Mouse (Mus musculus) spleen, postnatal 4 days (tissue): Measurements from ENCODE around the gene Gcg.

Experiments
- DNase-seq, 2 experiments: peaks; one replicate each; pipeline ENCODE4 v3.0.0; 2022; ENCODE audit warnings: low spot score in 2 of 2

Gcg gene

DNA sequence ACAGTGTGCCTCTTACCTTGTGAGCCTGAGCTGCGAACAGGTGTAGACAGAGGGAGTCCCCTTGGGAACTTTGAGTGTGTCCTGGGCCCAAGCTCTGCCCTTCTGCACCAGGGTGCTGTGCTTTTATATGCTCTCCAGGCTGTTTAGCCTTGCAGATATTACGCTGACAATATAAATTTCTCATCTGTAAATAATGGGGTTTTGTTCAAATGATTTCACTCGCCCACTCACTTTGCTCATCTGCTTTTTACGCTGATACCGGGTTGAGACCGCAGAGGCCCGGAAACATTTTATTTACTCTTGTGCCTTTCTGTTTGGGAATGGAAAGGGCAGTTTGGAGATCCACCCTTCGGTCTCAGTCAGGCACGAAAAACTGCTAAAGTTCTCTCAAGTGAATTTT, at the start of gene Gcg:
Gene Gcg (minus strand): TSS at position 101 of the 400 bp plus-strand sequence.
- DNase-seq: no peak

- no peak for DNase-seq
These were observed 47.6 kb upstream of the Gcg start for GRCm38 (mm10) chr2:62531065-62531464.

GRCm38 (mm10) chr2:62526399-62526798, 42.9 kb upstream of the Gcg start:
- DNase-seq: no peak

GRCm38 (mm10) chr2:62517790-62518189, 34.3 kb upstream of the Gcg start:
- DNase-seq: no peak

DNA sequence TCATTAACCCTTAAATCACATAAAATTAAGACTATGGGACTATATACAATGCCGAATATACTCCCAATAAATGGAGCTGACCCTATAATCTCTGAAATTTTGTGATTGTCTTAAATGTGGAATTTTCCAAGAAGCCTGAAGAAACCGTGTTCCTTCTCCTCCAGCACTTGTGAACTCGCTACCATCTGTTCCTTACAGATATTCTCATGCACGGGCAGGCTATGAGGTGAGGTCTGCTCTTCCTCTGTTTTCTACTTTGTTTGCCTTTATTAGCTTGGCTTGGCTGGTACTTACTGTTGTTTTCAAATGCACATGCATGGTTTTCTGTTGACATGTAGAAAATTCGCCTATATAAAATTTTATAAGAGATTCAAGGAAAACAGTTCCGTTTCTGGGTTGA, 31.0 kb upstream of the Gcg start:
- DNase-seq: no peak

DNA sequence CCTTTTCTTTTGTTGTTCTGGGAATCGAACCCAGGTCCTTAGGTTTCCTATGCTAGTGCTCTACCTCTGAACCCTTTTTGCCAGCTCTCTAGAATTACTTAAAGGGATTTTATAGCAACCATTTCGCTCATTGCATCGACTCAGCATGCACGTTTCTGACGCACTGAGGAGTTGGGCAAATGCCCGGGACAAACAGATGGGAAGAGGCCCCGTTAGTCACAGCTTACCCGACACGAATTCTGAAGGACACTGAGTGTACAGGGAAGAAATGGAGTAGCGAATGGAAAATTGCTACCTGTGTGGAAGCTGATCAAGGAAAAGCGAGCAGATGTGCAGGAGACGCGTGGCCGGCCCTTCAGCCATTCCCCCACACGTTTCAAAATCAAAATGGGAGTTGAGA, 30.0 kb upstream of the Gcg start:
- no peak for DNase-seq

DNA sequence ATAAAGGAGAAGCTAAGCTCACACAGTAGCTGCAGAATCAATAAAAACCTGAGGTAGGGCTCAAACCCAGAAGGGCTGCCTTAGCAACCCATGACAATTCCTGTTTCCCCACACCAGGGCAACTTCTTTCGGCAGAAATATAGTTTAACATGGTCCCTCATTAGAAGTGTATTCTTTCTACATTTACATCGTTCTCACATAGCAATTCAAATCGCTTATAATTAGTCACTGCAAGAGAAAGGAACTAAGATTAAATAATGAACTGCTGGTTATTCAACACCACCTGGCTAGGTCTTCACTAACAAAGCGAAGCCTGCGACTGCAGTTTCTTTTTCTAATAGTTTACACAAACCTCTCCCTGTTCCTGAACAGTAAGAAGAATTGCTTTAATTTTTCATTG, 23.7 kb upstream of the Gcg start:
- DNase-seq: no peak

- DNase-seq: no peak
These were observed 23.0 kb upstream of the Gcg start for GRCm38 (mm10) chr2:62506441-62506840.

GRCm38 (mm10) chr2:62504269-62504796, 20.9 kb upstream of the Gcg start:
- no peak for DNase-seq

DNA sequence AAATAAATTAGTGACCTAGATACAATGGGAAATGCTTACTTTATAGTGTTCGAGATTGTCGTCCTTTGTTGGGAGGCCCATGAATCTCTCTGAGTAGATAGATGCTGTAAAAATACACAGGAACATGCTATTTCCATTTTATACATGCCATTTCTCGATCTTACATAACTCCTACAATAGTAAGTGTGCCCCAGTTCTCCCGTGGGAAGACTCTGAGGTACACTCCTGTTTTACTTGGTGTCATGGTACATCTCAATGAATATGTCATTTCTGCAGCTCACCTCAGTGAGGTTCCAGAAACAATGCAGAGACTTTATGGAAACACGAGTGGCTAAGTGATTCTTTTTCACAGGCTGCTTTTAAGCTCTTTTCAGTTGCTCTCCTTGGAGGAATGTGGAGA, 19.9 kb upstream of the Gcg start:
- no peak for DNase-seq

DNA sequence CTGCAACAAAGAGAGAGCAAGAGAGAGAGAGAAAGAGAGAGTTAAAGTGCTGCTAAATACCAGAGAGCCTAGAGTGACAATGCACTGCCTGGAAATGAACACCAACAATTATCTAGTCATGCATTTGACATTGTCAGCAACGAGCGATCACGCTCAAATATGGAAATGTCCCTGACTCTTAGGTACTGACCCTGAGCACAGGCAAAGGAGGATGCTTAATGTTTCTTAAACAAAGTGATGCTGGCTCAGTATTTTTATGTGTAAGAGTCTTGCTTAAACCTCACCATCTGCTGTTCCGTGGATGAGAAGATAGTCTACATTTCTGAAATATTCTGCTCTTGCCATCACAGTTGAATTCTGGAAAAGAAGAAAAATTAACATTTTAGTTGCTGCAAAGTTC, 19.1 kb upstream of the Gcg start:
- DNase-seq: no peak

GRCm38 (mm10) chr2:62498821-62499220, 15.4 kb upstream of the Gcg start:
- no peak for DNase-seq

- DNase-seq: no peak
These were observed 14.6 kb upstream of the Gcg start for GRCm38 (mm10) chr2:62498086-62498485.

GRCm38 (mm10) chr2:62497333-62498002, 14.0 kb upstream of the Gcg start:
- DNase-seq: no peak

DNA sequence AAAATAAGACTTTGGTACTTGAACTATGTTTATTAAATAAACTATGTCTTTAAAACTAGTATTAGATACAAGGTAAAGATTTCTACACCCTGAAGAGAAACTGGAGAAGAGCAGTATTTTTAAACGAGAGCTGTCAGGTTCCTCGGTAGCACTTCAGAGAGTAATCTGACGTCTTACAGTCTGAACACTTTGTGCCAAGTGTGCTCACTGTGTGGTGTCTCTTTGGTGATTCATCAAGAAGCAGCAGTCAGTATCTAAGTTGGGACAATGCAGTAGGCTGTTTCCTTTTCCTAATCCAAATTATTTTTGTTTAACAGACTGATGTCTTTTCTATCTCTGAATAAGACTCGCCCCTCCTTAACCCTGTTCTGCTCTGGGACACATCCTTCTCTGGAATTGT, 12.0 kb upstream of the Gcg start:
- no peak for DNase-seq

DNA sequence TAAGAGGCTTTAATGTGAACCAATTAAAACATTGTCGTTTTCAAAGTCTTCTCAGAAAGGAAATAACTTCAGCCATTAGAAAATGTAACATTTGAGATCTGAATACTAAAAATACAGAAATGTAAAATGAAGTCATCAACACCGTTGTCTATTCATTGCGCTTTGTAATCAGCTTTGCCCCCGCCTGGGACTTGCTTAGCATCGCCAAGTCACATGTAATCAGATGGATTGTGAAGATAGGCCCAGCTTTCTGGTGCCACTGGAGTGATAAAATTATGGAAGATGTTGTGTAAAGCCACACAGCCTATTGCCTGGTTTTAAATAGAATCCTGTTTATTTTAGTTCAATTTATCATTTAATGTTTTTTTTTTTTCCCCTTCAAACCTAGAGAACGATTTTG, 6.4 kb upstream of the Gcg start:
- DNase-seq: no peak

- no peak for DNase-seq
These were observed 1.5 kb upstream of the Gcg start for GRCm38 (mm10) chr2:62484906-62485305.

- no peak for DNase-seq
These were observed 2.9 kb downstream of the Gcg start for GRCm38 (mm10) chr2:62480285-62481198.

DNA sequence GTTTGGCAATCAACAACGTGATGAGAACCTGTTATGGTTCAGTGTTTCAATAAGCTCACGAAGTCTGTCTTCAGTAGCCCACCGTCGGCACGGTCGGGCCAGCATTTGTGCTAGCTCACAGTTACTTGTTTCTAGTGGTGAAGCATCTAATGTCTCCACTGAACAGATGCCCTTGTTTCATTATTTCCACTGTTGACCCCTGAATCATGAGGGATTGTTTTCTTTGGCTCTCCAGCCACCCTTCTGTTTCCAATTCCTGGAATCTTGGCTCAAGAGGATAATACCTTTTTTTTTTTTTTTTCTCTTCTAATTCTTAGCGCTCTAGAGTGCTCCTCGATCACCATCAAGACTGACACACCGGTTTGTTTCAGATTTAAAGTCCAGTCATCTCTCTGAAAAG, 13.9 kb downstream of the Gcg start:
- no peak for DNase-seq

- DNase-seq: no peak
These were observed 20.2 kb downstream of the Gcg start for GRCm38 (mm10) chr2:62463287-62463686.

- no peak for DNase-seq
These were observed 21.3 kb downstream of the Gcg start for GRCm38 (mm10) chr2:62462174-62462573.

GRCm38 (mm10) chr2:62460815-62461450, 22.5 kb downstream of the Gcg start:
- DNase-seq: no peak
